Comparison of ENCODE assay signal across 7 mouse cellular contexts in genomic region chr17:74903411-74904331, GRCm38 (mm10).
DNase-seq lines count a peak whose midpoint lies in the region; ATAC-seq and TF ChIP-seq lines count a peak whose summit lies in the region.

No protein-coding gene starts in this region.

- TF ChIP-seq CTCF in forebrain, postnatal 0 days (IDR thresholded peaks at IDR 0.05; ENCODE audit: low read depth): no peak

- H3K4me3 ChIP-seq in kidney, embryonic 15.5 days (replicated peaks): no peak overlapping the region
- H3K4me3 ChIP-seq in forebrain, postnatal 0 days (ENCODE audit: low read depth, low read length): no peak overlapping the region

- H3K9me3 ChIP-seq in kidney, embryonic 15.5 days (replicated peaks): 0 out of 2 replicates have a peak, but pooled peaks cover 4% of the 10 kb centered on the region
- H3K9me3 ChIP-seq in forebrain, postnatal 0 days (ENCODE audit: low read length): no peaks in the 10 kb centered on the region

- no peak overlapping the region for H3K9ac ChIP-seq in kidney, embryonic 15.5 days
- H3K9ac ChIP-seq in forebrain, postnatal 0 days: no peak overlapping the region

- peaks cover 6% of the 10 kb centered on the region; the same call in 1 of the 2 replicates for H3K4me1 ChIP-seq in kidney, embryonic 15.5 days
- H3K4me1 ChIP-seq in forebrain, postnatal 0 days (ENCODE audit: insufficient read depth): no peaks in the 10 kb centered on the region

- no peak overlapping the region for H3K27ac ChIP-seq in kidney, embryonic 15.5 days
- H3K27ac ChIP-seq in forebrain, postnatal 0 days (ENCODE audit: low read depth, low read length): no peak overlapping the region

- H3K27me3 ChIP-seq in kidney, embryonic 15.5 days: no peaks in the 10 kb centered on the region
- H3K27me3 ChIP-seq in forebrain, postnatal 0 days (ENCODE audit: insufficient read depth, low read length): no peaks in the 10 kb centered on the region

- no peak for DNase-seq in kidney, postnatal 36 days
- peak; percentile 27 for DNase-seq in adrenal gland, postnatal 14 days
- no peak for DNase-seq in forebrain, postnatal 0 days
- DNase-seq in lung, postnatal 14 days: peak; percentile 17
- no peak for DNase-seq in layer of hippocampus, postnatal 14 days (ENCODE audit: low spot score in 2 of 2)

- H3K36me3 ChIP-seq in kidney, embryonic 15.5 days: no peaks in the 10 kb centered on the region
- H3K36me3 ChIP-seq in forebrain, postnatal 0 days (ENCODE audit: insufficient read depth): no peaks in the 10 kb centered on the region

- 42% methylated on average over 16 of the region's 16 CpGs for WGBS in kidney, embryonic 15.5 days
- WGBS in forebrain, postnatal 0 days: 35% methylated on average over 16 of the region's 16 CpGs

- ATAC-seq in kidney, embryonic 15.5 days (replicated peaks; ENCODE audit: low FRiP score): 0 out of 2 replicates have a peak, but pooled peaks have one; percentile 43
- ATAC-seq in forebrain, postnatal 0 days: peak; percentile 42; the same call in 1 of the 2 replicates
- ATAC-seq in erythroid progenitor cell, adult 5-6 weeks (replicated peaks; ENCODE audit: low FRiP score, poor library complexity, severe bottlenecking): no peak

- no peak overlapping the region for H3K4me2 ChIP-seq in kidney, embryonic 15.5 days
- no peak overlapping the region for H3K4me2 ChIP-seq in forebrain, postnatal 0 days (ENCODE audit: low read depth)

Comparison
In these comparisons a context has a peak if more than half of its experiments do, and no peak if none do; other contexts are left out.
1. DNase-seq: peak in adrenal gland, postnatal 14 days (single experiment) and lung, postnatal 14 days (single experiment); none in kidney, postnatal 36 days (0 of 2), forebrain, postnatal 0 days (single experiment) and layer of hippocampus, postnatal 14 days (0 of 2).